ENCODE assay signal across 15 mouse cellular contexts in genomic region chr9:108238402-108238801, GRCm38 (mm10).
"Had no signal": no experiment of that assay in that cellular context is flagged by ENCODE, and none has a peak within 500 bp of the region (broad histone marks: within the 10 kb centered on the region; RNA-seq: fewer than 3 reads in every experiment).

No protein-coding gene starts in this region.

- ATAC-seq: inflammation-experienced regulatory T-cells, adult 6 months; intestine, postnatal 0 days had no signal

- H3K9me3 ChIP-seq: limb, embryonic 13.5 days; midbrain, embryonic 10.5 days; neural tube, embryonic 15.5 days had no signal

- H3K4me3 ChIP-seq: layer of hippocampus, adult 2 months; limb, embryonic 13.5 days; midbrain, embryonic 10.5 days; myocyte; neural tube, embryonic 15.5 days had no signal

- H3K9ac ChIP-seq: limb, embryonic 13.5 days; liver, embryonic 14.5 days; neural tube, embryonic 15.5 days had no signal

- H3K4me1 ChIP-seq: neural tube, embryonic 15.5 days had no signal

- H3K4me2 ChIP-seq: limb, embryonic 13.5 days; neural tube, embryonic 15.5 days had no signal

- H3K27me3 ChIP-seq: limb, embryonic 13.5 days; neural tube, embryonic 15.5 days had no signal

- H3K27ac ChIP-seq: layer of hippocampus, adult 2 months; liver, embryonic 14.5 days; midbrain, embryonic 10.5 days; neural tube, embryonic 15.5 days had no signal

- DNase-seq: kidney, postnatal 36 days; left cerebral cortex, postnatal 4 days; lung, postnatal 14 days; midbrain, embryonic 14.5 days; right cerebral cortex, adult 18-20 months; right cerebral cortex, postnatal 25 days; thymus, postnatal 36 days had no signal
